Mouse (Mus musculus): ENCODE data around the gene Cldn24. TPM values are rescaled to one million over a fixed set of nuclear protein-coding genes. Genes with fewer than 3 reads are reported as not detected.
"Not testable (repeated sequence)": the region's sequence is repeated elsewhere in the genome, so short reads cannot be mapped to it uniquely, and the experiment has no call there.

The Cldn24 gene
- polyA plus RNA-seq, 1 experiment from 2014 or later: not detected

DNA sequence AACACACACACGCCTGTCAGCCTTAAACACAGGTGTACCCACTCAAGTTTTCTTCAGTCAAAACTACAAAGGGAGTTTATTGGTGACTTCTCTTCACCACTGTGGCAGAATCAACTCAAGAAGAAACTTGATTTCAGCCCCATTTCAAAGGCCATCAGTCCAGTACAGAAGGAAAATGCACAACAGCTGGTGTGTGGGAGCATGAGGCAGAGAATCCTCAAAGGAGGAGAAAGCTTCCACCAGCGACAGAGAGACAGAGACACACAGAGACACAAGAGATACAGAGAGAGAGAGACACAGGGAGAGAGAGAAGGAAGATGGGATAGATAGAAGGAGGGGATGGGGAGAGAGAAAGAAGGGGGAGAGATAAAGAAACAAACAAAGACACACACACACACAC, 19.6 kb upstream of the Cldn24 start:
- H3K36me3 ChIP-seq: no peaks in the 10 kb centered on the region
- no peak overlapping the region for H3K4me2 ChIP-seq (replicated peaks)
- H3K27me3 ChIP-seq: no peaks in the 10 kb centered on the region
- H3K9ac ChIP-seq: no peak overlapping the region
- no peaks in the 10 kb centered on the region for H3K4me1 ChIP-seq
- 77% methylated on average over 2 of the region's 2 CpGs for WGBS
- no peaks in the 10 kb centered on the region for H3K9me3 ChIP-seq (replicated peaks)
- no peak overlapping the region for H3K27ac ChIP-seq (replicated peaks)
- ATAC-seq (ENCODE audit: insufficient number of reproducible peaks, low FRiP score, low TSS enrichment, low read depth): no peak
- H3K4me3 ChIP-seq (replicated peaks): no peak overlapping the region

DNA sequence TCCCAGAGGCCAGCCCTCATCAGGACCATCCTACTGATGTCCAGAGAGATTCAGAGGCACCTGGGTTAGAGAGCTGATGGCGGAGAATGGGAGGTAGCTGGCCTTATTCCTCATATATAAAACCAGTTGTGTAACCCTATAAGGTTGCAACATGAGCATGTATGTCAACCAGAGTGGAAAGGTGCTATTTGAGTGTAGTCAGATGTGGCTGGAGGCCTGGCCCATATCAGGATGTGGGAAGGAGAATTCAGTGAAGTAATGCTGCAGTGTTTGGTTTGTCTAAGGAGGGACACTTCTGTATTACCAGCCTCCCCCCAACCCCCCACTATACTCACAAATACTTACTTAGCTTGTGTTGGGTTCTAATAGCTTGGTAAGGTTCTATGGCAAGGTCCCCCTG, 17.7 kb upstream of the Cldn24 start:
- Histone ChIP-seq H3K27ac (replicated peaks) (no peak overlapping the region), H3K4me3 (replicated peaks) (no peak overlapping the region), H3K9me3 (replicated peaks) (no peaks in the 10 kb centered on the region), H3K27me3 (no peaks in the 10 kb centered on the region), H3K9ac (no peak overlapping the region), H3K4me1 (no peaks in the 10 kb centered on the region), H3K36me3 (no peaks in the 10 kb centered on the region), H3K4me2 (replicated peaks) (no peak overlapping the region)
- WGBS: 89% methylated on average over 1 of the region's 1 CpGs
- ATAC-seq (ENCODE audit: insufficient number of reproducible peaks, low FRiP score, low TSS enrichment, low read depth): no peak

- H3K4me1 ChIP-seq: no peaks in the 10 kb centered on the region
- no peak overlapping the region for H3K9ac ChIP-seq
- no peaks in the 10 kb centered on the region for H3K36me3 ChIP-seq
- no peak overlapping the region for H3K27ac ChIP-seq (replicated peaks)
- ATAC-seq (ENCODE audit: insufficient number of reproducible peaks, low FRiP score, low TSS enrichment, low read depth): no peak
- H3K27me3 ChIP-seq: no peaks in the 10 kb centered on the region
- no peak overlapping the region for H3K4me2 ChIP-seq (replicated peaks)
- no peak overlapping the region for H3K4me3 ChIP-seq (replicated peaks)
- H3K9me3 ChIP-seq (replicated peaks): no peaks in the 10 kb centered on the region
- 85% methylated on average over 14 of the region's 14 CpGs for WGBS
These were observed 11.8 kb upstream of the Cldn24 start for GRCm38 (mm10) chr8:47809970-47810665.

DNA sequence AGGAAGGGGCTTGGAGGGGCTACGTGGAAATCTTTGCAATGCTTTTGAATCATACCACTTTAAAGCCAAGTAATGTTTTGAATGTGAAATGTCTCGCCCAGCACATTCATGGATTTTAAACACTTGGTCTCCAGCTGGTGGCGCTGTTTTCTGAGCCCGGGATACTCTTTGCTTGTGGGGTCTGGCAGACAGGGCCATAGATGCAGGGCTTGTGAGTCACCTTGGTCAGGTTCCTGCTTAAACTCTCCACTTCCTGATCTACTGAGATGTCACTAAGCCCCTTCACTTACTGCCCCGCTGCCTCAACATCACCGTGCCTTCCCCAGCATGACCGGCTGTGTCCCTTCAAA, 11.3 kb upstream of the Cldn24 start:
- WGBS: 72% methylated on average over 7 of the region's 7 CpGs
- no peak for ATAC-seq (ENCODE audit: insufficient number of reproducible peaks, low FRiP score, low TSS enrichment, low read depth)
- H3K9me3 ChIP-seq (replicated peaks): no peaks in the 10 kb centered on the region
- H3K4me1 ChIP-seq: no peaks in the 10 kb centered on the region
- H3K36me3 ChIP-seq: no peaks in the 10 kb centered on the region
- no peak overlapping the region for H3K27ac ChIP-seq (replicated peaks)
- H3K4me2 ChIP-seq (replicated peaks): no peak overlapping the region
- H3K9ac ChIP-seq: no peak overlapping the region
- no peak overlapping the region for H3K4me3 ChIP-seq (replicated peaks)
- no peaks in the 10 kb centered on the region for H3K27me3 ChIP-seq

DNA sequence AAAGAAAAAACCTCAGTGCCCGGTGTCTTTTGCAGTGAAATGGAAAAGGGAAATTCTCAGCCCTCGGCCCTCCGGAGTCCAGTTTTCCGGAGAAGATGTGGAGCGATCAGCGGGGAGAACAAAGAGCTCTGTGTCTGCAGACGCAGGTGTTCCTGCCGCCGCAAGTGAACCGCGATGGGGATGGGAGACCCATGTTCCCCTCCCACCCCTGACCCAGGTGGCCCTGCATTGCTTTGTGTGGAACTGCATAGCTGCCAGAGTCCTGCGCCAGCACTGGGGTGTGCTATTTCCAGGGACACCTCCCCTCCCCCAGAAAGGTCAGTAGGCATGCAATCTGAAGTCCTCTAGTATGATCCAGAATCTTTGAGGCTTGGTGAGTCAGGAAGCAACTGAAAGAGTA, 10.7 kb upstream of the Cldn24 start:
- no peaks in the 10 kb centered on the region for H3K27me3 ChIP-seq
- H3K4me1 ChIP-seq: no peaks in the 10 kb centered on the region
- ATAC-seq (ENCODE audit: insufficient number of reproducible peaks, low FRiP score, low TSS enrichment, low read depth): no peak
- no peak overlapping the region for H3K4me2 ChIP-seq (replicated peaks)
- no peak overlapping the region for H3K9ac ChIP-seq
- 66% methylated on average over 12 of the region's 12 CpGs for WGBS
- H3K9me3 ChIP-seq (replicated peaks): no peaks in the 10 kb centered on the region
- H3K36me3 ChIP-seq: no peaks in the 10 kb centered on the region
- H3K27ac ChIP-seq (replicated peaks): no peak overlapping the region
- H3K4me3 ChIP-seq (replicated peaks): no peak overlapping the region

GRCm38 (mm10) chr8:47819034-47819433, 2.9 kb upstream of the Cldn24 start:
- H3K27me3 ChIP-seq: no peaks in the 10 kb centered on the region
- no peak overlapping the region for H3K4me3 ChIP-seq (replicated peaks)
- ATAC-seq (ENCODE audit: insufficient number of reproducible peaks, low FRiP score, low TSS enrichment, low read depth): no peak
- no peak overlapping the region for H3K4me2 ChIP-seq (replicated peaks)
- no peak overlapping the region for H3K27ac ChIP-seq (replicated peaks)
- H3K9ac ChIP-seq: no peak overlapping the region
- H3K36me3 ChIP-seq: no peaks in the 10 kb centered on the region
- WGBS: 83% methylated on average over 8 of the region's 8 CpGs
- H3K9me3 ChIP-seq (replicated peaks): no peaks in the 10 kb centered on the region
- H3K4me1 ChIP-seq: peaks cover 5% of the 10 kb centered on the region; the same call in 1 of the 2 replicates

- Histone ChIP-seq H3K9me3 (replicated peaks) (no peaks in the 10 kb centered on the region), H3K36me3 (no peaks in the 10 kb centered on the region), H3K9ac (no peak overlapping the region), H3K4me2 (replicated peaks) (no peak overlapping the region), H3K4me3 (replicated peaks) (no peak overlapping the region), H3K27me3 (no peaks in the 10 kb centered on the region), H3K27ac (replicated peaks) (no peak overlapping the region), H3K4me1 (peaks cover 9% of the 10 kb centered on the region; the same call in 1 of the 2 replicates)
- 85% methylated on average over 20 of the region's 20 CpGs for WGBS
- no peak for ATAC-seq (ENCODE audit: insufficient number of reproducible peaks, low FRiP score, low TSS enrichment, low read depth)
These were observed 800 bp upstream of the Cldn24 start for GRCm38 (mm10) chr8:47820914-47821772.

GRCm38 (mm10) chr8:47822541-47822940, 598 bp downstream of the Cldn24 start:
- H3K27ac ChIP-seq (replicated peaks); H3K4me2 ChIP-seq (replicated peaks); H3K36me3 ChIP-seq; H3K4me3 ChIP-seq (replicated peaks); H3K27me3 ChIP-seq; H3K9me3 ChIP-seq (replicated peaks); ATAC-seq (ENCODE audit: insufficient number of reproducible peaks, low FRiP score, low TSS enrichment, low read depth); H3K9ac ChIP-seq; H3K4me1 ChIP-seq: not testable (repeated sequence)
- WGBS: 61% methylated on average over 7 of the region's 9 CpGs

DNA sequence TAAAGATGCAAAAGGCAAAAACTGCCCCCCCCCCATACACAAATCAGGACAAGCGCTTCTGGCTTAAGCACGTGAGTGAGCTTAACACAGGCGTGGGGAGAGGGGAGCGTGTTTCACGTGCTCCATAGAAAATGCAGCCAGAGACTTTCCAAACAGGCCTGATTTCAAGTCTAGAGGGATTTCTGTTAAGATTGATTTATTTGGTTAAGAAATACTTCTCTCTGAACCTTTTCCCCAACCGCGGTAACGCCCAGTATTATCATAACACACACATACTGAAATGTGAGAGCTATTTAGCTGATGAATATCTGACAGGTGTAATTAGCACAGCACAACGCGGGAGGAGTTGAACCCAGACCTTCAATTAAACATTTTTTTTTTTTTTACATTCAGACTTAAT, 1.8 kb downstream of the Cldn24 start:
- H3K27me3 ChIP-seq: no peaks in the 10 kb centered on the region
- no peak for ATAC-seq (ENCODE audit: insufficient number of reproducible peaks, low FRiP score, low TSS enrichment, low read depth)
- H3K27ac ChIP-seq (replicated peaks): no peak overlapping the region
- no peak overlapping the region for H3K9ac ChIP-seq
- peaks cover 4% of the 10 kb centered on the region; the same call in 1 of the 2 replicates for H3K36me3 ChIP-seq
- no peaks in the 10 kb centered on the region for H3K9me3 ChIP-seq (replicated peaks)
- 34% methylated on average over 10 of the region's 10 CpGs for WGBS
- H3K4me3 ChIP-seq (replicated peaks): no peak overlapping the region
- H3K4me2 ChIP-seq (replicated peaks): no peak overlapping the region
- H3K4me1 ChIP-seq: peaks cover 9% of the 10 kb centered on the region; the same call in 1 of the 2 replicates

GRCm38 (mm10) chr8:47824182-47824581, 2.2 kb downstream of the Cldn24 start, which contains the start of gene Cldn22:
Gene Cldn22, plus strand, starts transcription at chr8:47824482.
- no peaks in the 10 kb centered on the region for H3K27me3 ChIP-seq
- 56% methylated on average over 13 of the region's 13 CpGs for WGBS
- no peak for ATAC-seq (ENCODE audit: insufficient number of reproducible peaks, low FRiP score, low TSS enrichment, low read depth)
- peaks cover 7% of the 10 kb centered on the region for H3K36me3 ChIP-seq
- no peak within 1 kb of the TSS for H3K9ac ChIP-seq
- H3K27ac ChIP-seq (replicated peaks): no peak within 1 kb of the TSS
- peaks cover 9% of the 10 kb centered on the region; the same call in 1 of the 2 replicates for H3K4me1 ChIP-seq
- no peaks in the 10 kb centered on the region for H3K9me3 ChIP-seq (replicated peaks)
- H3K4me3 ChIP-seq (replicated peaks): no peak within 1 kb of the TSS
- no peak within 1 kb of the TSS for H3K4me2 ChIP-seq (replicated peaks)

DNA sequence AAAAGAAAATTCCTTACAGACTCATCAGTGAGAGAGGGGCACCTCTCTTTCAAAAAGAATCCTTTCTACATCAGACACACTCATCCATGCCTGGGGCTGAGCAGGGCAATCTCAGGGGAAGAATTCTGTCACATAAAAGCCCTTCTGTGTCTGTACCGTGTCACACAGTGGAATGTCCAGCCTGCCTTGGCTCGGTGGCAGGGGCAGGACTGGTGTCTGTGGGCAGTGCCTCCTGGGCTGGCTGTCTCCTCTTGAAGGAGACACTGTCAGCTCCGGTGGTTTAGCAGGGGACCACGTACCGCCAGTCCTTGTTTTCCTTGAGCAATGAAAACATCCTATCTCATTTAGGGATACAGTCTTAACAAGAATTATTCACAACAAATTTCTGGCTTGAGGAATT, 3.7 kb downstream of the Cldn24 start:
- Histone ChIP-seq H3K9me3 (replicated peaks) (no peaks in the 10 kb centered on the region), H3K36me3 (peaks cover 16% of the 10 kb centered on the region), H3K9ac (no peak overlapping the region), H3K27me3 (no peaks in the 10 kb centered on the region), H3K4me1 (peaks cover 9% of the 10 kb centered on the region; the same call in 1 of the 2 replicates), H3K27ac (replicated peaks) (no peak overlapping the region), H3K4me3 (replicated peaks) (no peak overlapping the region), H3K4me2 (replicated peaks) (no peak overlapping the region)
- no peak for ATAC-seq (ENCODE audit: insufficient number of reproducible peaks, low FRiP score, low TSS enrichment, low read depth)
- WGBS: 29% methylated on average over 5 of the region's 5 CpGs
